Mouse (Mus musculus): ENCODE measurements around the gene Sgpp1.

DNA sequence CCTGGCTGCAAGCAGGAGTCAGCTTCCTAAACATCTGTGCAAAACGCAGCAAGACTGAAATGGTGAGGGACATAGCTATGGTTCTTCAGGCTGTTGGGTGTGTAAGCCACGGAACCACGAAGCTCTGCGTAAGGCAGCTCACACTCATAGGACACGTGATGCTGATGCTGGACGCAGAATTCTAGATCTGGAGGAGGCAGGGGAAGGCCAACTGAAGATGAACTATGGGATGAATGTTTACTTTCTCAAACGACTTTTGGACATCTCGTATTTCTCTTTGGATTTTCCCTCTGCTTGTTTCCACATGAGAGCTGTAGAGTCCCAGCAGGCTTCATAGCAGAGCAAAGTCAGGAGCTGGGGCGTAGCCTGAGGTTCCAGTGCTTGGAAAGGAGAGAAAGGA, 21.9 kb downstream of the Sgpp1 start:
- TF ChIP-seq POLR2A (IDR thresholded peaks at IDR 0.05; ENCODE audit: borderline replicate concordance, low read depth, low read length) (no peak), CTCF (IDR thresholded peaks at IDR 0.05; ENCODE audit: low read depth, low read length) (no peak)

All from bone marrow macrophage, adult 2 months (primary cell).